Mouse (Mus musculus): ENCODE measurements at regions not wholly inside any gene's neighbourhood (a gene's known extent, or its start where the extent isn't known, plus 50 kb on each side); places are given as distances from the start of the nearest gene placed in this dataset.

GRCm38 (mm10) chr12:106922571-106922991 is 565.9 kb upstream of the 3110018I06Rik start:
- 72% methylated on average over 12 of the region's 12 CpGs for WGBS
- no peak for DNase-seq (ENCODE audit: low read depth, low spot score)

GRCm38 (mm10) chr12:106928389-106928788 is 560.0 kb upstream of the 3110018I06Rik start:
- no peak for DNase-seq (ENCODE audit: low read depth, low spot score)
- WGBS, result 82% methylated on average over 5 of the region's 5 CpGs

DNA sequence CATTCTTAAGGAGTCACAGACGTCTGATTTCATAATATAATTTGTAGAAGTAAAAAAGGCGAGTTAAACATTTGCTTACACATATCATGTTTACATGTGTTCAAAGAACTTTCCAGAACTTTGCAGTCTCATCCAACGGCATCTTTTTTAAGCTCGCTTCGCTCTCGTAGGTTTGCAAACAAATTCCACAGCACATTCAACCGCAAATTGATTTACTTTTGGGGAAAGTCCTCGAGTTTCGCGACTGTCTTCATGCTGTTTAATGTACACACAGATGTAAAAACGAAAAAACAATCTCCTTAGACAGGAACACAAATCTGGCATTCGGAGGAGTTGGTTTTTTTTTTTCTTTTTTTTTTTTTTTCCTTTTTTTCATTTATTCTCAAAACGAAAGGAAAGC is 559.3 kb upstream of the 3110018I06Rik start:
- DNase-seq (ENCODE audit: low read depth, low spot score), result no peak
- WGBS, result 59% methylated on average over 13 of the region's 13 CpGs

GRCm38 (mm10) chr12:106931591-106931990 is 556.8 kb upstream of the 3110018I06Rik start:
- WGBS, result 78% methylated on average over 3 of the region's 3 CpGs
- DNase-seq (ENCODE audit: low read depth, low spot score), result no peak

DNA sequence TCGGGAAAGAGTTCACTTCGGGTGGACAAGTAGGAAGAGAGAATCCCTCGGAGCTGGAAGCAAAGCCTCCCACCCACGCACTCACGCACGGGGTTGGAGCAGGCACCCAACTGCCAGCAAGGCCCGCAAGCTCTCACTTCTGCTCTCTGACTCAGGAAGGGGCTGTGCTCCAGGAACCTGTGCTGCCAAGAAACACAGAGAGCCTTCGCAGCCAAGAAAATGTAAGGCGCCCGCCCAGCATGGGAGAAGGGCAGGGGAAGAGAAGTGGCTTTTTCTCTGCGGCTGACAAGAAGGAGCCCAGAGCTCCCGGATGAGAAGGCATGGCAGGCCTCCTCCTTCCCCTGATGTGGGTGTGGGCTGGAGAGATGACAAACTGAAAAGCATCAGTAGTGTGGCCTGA is 549.1 kb upstream of the 3110018I06Rik start:
- WGBS, result 69% methylated on average over 12 of the region's 12 CpGs
- no peak for DNase-seq (ENCODE audit: low read depth, low spot score)

GRCm38 (mm10) chr12:106943874-106944273 is 544.6 kb upstream of the 3110018I06Rik start:
- WGBS, result 25% methylated on average over 5 of the region's 5 CpGs
- no peak for DNase-seq (ENCODE audit: low read depth, low spot score)

DNA sequence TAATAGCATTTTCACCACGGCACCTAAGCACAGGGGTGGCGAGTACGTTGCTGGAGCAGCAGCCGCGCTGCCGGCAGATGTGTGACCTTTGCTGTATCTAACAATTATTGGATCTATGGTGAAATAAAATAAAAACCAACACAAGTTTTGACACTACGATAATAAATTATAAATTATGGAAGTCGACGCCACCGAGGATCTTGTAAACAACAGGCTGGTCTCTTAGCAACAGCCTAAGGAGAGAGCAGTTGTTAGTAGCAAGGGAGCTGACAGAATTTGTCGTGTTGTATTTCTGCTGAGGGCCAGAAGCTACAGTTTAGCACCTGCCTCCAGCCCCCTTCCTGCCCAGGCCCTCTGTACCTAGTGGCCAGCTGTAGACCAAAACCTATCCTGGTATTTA is 535.8 kb upstream of the 3110018I06Rik start:
- no peak for DNase-seq (ENCODE audit: low read depth, low spot score)
- 61% methylated on average over 11 of the region's 11 CpGs for WGBS

DNA sequence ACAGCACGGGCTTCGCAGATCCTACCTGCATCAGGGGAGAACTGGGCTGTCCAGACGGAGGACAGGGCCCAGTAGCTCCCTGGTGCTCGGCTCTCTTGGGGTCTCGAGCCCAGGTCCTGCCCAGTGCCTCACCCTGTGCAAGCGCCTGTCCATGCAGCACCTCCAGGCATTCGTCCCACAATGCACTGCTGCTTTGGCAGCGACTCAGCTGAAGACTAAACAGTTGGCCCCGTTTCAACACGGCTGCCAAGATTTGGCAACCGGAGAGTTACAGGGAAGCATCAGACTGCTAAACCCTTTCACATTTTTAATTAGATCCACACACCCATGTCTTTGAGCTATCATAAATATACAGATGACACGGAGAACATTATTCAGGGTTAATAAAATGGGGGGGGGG is 532.7 kb upstream of the 3110018I06Rik start:
- no peak for DNase-seq (ENCODE audit: low read depth, low spot score)
- 40% methylated on average over 12 of the region's 12 CpGs for WGBS

DNA sequence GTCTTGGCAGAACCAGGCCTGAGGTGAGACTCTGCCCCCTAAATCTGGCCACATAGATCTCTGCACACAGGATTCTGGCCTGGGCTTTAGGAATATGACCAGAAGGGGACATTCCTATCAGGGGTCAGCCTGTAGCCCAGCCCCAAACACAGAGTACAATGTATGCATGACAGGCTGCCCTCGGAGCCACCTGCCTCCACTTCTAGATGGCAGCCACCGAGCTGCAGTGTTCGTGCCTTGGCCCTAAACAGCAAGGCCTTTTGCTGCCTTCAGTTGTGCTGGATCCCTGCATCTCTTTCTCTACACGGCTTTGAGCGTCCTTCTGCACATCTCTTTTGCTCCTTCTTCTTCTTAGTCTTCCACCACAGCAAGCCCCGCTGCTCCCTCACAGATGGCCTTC is 532.2 kb upstream of the 3110018I06Rik start:
- no peak for DNase-seq (ENCODE audit: low read depth, low spot score)
- 80% methylated on average over 6 of the region's 6 CpGs for WGBS

DNA sequence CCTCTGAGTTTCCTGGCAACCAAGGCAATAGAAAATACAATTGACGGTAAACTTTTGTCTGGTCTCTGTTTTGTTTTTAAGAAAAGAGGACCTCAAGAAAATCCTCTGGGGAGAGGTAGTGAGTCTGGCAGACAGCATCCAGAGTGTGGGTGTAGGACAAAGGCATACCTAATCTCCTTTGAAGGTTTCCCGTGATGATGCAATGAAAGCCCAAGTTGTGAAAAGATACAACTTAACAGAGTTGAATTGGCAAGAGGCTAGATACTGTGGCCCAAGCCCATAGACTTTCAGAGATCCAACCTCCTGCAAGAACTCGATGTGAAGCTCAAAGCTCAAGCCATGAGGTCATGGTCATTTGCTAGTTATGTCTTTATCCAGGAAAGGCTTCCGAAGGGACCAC is 526.4 kb upstream of the 3110018I06Rik start:
- no peak for DNase-seq (ENCODE audit: low read depth, low spot score)
- WGBS, result 76% methylated on average over 4 of the region's 4 CpGs

- DNase-seq (ENCODE audit: low read depth, low spot score), result no peak
- 61% methylated on average over 5 of the region's 5 CpGs for WGBS
Measured at GRCm38 (mm10) chr12:106963762-106964161, 524.7 kb upstream of the 3110018I06Rik start.

- no peak for DNase-seq (ENCODE audit: low read depth, low spot score)
- WGBS, result 66% methylated on average over 5 of the region's 5 CpGs
Measured at GRCm38 (mm10) chr12:106969873-106970272, 518.6 kb upstream of the 3110018I06Rik start.

GRCm38 (mm10) chr12:106992421-106992820 is 496.0 kb upstream of the 3110018I06Rik start:
- DNase-seq (ENCODE audit: low read depth, low spot score), result no peak
- 36% methylated on average over 3 of the region's 3 CpGs for WGBS

DNA sequence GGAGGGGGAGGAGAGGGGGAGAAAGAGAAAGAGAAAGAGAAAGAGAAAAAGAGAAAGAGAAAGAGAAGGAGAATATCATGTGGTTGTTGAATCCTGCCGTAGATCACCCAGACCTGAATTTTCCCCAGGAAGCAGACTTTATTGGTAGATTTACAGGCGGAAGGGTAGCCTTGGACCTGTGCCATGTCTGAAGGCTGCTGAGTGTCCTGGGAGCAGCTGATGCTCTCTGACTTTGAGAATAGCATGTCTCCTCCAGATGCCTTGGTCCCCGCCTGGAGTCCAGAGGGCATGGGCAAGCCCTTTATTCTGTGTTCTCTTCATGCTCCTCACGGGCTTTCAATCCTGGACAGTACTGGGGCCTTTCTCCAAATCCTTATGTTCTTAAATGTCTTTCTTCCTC is 495.4 kb upstream of the 3110018I06Rik start:
- WGBS, result 39% methylated on average over 4 of the region's 4 CpGs
- no peak for DNase-seq (ENCODE audit: low read depth, low spot score)

- no peak for DNase-seq (ENCODE audit: low read depth, low spot score)
- WGBS, result 62% methylated on average over 20 of the region's 20 CpGs
Measured at GRCm38 (mm10) chr12:107010995-107011786, 477.2 kb upstream of the 3110018I06Rik start.

DNA sequence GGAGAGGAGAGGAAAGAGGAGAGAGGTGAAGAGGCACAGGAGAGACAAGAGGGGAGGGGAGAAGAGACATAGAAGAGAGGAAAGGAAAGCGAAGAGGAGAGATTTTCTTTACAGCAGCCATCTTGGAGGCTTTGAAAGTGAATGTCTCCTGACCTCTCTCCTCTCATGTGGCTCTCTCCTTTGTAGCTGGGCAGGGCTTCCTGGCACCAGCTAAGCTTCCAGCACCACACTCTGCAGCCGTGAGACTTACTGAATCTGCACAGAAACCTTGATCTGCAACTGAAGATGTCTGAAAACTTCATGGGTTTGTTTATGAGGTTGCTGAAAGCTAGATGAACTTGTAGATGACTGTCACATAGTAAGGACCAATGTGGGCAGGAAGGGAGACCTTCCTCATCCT is 471.6 kb upstream of the 3110018I06Rik start:
- 65% methylated on average over 2 of the region's 2 CpGs for WGBS
- no peak for DNase-seq (ENCODE audit: low read depth, low spot score)

- DNase-seq (ENCODE audit: low read depth, low spot score), result no peak
- 55% methylated on average over 1 of the region's 1 CpGs for WGBS
Measured at GRCm38 (mm10) chr12:107021806-107022205, 466.6 kb upstream of the 3110018I06Rik start.

DNA sequence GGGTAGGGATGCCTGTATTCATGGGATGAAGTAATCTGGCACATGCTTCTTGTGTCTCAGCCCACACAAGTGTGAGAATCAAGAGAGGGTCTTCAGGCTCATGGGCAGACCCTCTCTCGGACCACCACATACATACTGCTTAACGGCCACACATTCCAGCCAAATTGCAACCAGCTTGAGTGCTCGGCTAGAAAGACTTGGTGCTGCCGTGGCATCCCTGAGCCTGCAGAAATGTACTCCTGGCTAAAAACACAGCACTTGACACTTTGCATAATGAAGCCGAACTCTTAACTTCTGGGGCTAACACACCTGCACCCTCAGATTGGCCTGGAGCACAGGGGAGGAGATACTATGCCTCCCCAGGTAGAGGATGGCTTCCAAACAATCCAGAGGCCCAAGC is 461.6 kb upstream of the 3110018I06Rik start:
- 71% methylated on average over 5 of the region's 5 CpGs for WGBS

DNA sequence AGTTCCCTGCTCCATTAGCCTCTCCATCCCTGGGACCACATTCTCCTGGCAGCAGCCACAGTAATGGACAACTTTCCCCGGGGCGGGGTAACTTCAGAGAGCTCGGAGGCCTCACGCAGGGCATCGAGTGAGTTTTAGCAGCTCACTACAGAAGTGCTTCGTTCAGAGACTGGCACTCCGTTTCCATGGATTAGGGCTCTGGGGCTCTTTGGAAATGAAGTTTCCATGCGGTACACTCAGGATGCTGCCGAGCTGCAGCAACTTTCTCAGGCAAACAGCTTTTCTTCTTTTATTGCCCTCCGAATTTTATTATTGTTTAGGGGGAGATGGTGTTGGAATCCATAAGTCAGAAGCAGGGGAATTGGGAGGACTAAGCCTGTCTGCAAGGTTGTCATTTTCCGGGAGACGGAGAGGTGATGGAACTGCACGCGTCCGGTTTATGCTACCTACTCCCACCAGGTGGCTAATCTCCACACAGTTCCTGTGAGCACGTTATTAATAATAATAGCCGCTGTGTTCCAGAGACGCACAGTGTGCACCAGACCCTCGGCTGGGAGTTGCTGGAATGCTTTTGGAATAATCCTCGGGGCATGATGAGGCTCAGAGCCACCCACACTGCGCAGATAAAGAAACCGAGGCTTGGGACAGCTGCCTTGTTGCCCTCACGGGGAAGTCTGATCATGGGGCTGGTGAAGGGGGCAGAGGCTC is 460.4 kb upstream of the 3110018I06Rik start:
- DNase-seq (ENCODE audit: low read depth, low spot score), result no peak
- WGBS, result 32% methylated on average over 23 of the region's 23 CpGs

More for the DNA sequence above, 461.6 kb upstream of the 3110018I06Rik start:
- DNase-seq (ENCODE audit: low read depth, low spot score), result no peak

DNA sequence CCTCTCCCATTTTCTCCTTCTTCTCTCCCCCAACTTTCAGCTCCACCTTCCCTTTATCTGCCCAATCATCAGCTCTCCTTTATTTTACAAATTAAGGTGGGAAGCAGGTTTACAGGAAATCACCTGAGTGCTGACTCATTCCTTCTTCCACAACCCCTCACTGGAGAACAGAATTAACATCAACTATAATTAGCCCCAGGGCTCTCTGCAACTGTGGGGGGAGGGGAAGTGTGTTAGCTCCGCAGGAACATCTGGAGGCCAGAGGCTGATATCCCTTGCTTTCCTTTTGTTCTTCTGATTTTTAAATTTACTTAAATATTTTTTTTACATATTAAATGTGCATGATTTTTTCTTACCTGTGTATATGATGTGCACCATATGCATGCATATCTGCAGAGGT is 459.4 kb upstream of the 3110018I06Rik start:
- 39% methylated on average over 1 of the region's 1 CpGs for WGBS
- no peak for DNase-seq (ENCODE audit: low read depth, low spot score)

GRCm38 (mm10) chr12:107036357-107036756 is 452.1 kb upstream of the 3110018I06Rik start:
- WGBS, result 60% methylated on average over 6 of the region's 6 CpGs
- DNase-seq (ENCODE audit: low read depth, low spot score), result no peak

Data from large intestine, adult 2 months (tissue).